Mouse (Mus musculus): ENCODE results near the gene Zcchc10. TPM values are rescaled to one million over a fixed set of nuclear protein-coding genes. Genes with fewer than 3 reads are reported as not detected.
"Not testable (repeated sequence)": the region's sequence is repeated elsewhere in the genome, so short reads cannot be mapped to it uniquely, and the experiment has no call there.

Zcchc10 gene
- polyA plus RNA-seq, 1 experiment from 2014 or later = 30.1 TPM

DNA sequence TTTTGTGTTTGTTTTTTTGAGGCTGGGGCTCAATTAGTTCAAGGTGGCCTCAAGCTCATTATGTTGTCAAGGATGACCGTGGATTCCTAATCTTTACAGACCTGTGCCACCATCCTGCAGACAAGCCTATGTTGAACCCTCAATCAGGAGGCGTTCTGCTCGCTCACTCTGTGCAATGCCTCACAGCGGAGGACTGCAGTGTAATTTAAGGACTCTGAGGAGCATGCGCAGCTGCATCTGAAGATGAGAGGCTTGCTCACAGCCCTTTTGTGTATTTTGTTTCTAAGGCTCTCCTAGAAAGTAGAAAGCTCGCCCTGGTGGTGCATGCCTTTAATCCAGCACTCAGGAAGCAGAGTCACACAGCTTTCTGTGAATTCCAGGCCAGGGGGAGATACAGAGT is 7.5 kb upstream of the Zcchc10 start:
- no peak for DNase-seq (ENCODE audit: low spot score)

DNA sequence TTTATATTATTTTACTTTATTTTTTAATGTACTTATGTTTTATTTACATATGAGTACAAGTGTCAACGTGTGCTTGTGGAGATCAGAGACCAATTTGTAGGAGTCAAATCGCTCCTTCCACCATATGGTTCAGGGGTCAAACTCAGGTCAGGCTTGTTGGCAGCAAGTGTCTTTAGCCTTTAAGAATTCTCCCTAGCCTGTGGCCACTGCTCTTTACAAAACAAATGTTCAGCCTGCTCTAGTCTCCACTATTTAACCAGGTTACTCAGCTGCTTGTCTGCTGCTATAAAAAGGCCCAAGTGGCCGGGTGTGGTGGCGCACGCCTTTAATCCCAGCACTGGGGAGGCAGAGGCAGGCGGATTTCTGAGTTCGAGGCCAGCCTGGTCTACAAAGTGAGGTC is 6.4 kb upstream of the Zcchc10 start:
- no peak for DNase-seq (ENCODE audit: low spot score)

GRCm38 (mm10) chr11:53318568-53318967 is 5.9 kb upstream of the Zcchc10 start:
- not testable (repeated sequence) for DNase-seq (ENCODE audit: low spot score)

DNA sequence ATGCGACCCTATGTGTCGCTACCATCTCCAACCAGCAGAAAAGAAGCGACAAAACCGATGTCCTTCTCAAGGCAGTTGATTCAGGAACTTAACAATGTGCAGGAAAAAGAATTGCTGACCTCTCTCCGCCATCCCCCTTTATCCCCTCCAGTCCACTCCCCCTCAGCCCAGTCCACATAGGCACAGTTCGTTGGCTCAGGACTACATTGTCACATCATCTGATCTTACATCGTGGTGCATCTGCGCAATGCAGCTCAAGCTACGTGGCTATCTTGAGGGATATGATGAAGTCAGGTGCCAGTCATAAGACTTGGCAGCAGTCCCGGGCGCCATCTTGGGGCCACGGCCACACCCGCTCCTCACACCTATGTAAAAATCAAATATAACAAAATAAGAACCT is 4.6 kb upstream of the Zcchc10 start:
- not testable (repeated sequence) for DNase-seq (ENCODE audit: low spot score)

DNA sequence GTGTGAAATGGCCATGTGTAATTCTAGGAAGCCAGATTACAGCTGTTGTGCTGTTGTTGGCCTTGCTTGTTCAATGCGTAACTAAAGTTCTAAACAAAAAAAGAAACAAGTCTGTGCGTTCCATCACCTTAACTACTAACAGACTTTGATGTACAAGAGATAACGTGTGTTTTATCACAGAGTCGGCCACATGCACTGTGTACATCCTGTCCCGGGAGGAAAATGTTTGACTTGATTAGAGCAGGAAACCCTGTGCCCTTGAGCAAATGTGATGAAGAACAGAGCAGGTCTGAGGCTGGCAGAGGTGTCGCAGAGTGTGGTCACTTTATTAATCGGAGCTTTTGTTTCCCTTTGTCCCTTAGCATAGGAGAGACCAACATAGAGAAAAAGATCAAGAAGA is 5.8 kb downstream of the Zcchc10 start:
- no peak for DNase-seq (ENCODE audit: low spot score)

DNA sequence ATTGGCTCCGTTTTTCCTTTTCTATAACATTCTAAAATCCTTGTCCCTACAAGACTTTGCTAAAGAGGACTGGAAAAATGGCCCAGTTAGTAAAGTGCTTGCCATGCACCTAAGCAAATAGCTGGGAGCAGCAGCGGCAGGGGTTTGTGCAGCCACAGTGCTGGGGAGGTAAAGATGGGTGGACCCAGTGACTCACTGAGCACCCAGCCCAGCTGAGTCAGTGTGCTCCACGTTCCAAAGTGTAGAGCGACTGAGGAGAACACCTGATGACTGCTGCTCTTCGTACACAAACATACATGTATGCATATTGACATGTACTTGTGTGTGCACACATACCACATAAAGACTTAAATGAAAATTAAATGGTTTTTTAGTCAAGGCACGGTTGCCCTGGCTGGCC is 6.6 kb downstream of the Zcchc10 start:
- no peak for DNase-seq (ENCODE audit: low spot score)

DNA sequence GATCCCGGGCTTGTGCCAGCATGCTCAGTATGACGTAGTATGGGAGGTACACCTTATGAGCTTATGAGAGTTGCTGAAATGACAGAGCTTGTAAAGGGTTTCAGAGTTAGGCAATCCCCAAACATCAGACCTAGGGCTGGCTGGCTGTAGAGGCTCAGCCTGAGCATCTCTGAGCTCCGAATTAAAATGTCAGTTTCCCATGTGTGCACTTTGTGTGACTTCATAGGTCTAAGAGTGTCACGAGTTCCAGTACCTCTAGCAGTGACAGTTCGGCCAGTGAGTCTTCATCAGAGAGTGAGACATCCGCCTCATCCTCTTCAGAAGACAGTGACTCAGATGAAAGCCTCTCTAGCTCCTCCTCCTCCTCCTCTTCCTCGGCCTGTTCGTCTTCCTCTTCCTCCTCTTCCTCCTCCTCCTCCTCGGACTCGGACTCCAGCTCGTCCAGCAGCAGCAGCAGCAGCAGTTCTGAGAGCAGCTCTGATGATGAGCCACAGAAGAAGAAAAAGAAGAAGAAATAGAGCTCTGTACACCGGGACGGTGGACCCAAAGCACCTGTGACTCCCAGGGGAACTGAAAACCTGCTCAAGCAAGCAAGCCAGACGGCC is 7.7 kb downstream of the Zcchc10 start:
- no peak for DNase-seq (ENCODE audit: low spot score)

DNA sequence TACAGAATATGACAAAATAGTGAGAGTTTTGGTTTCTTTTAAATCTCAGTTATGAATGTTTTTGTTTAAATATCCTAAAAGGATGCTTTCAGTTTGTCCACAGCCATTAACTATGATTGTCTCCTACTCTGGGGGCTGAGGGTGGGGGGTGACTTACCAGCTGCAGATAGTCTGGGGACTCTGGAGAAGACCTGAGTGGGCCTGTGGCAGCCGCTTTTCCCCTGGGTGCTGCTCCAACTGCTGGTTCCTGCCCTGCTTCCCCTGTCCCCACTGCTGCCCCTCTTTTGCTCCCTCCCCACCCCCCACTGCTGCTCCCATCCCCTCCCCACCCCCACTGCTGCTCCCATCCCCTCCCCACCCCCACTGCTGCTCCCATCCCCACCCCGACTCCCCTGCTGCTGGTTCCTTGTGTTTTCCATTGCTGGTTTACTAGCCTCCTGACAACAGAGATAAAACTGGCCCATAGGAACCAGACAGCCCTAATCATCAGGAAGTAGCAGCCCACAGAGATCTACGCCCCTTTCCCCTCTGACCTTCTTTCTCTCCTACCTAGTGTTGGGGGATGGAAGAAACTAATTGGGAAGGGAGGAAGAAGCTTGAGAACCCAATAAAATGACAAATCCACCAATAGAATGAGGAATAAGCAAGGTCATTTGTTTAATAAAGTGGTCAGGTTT is 11.2 kb downstream of the Zcchc10 start:
- DNase-seq (ENCODE audit: low spot score) = no peak

- no peak for DNase-seq (ENCODE audit: low spot score)
These were observed 11.7 kb downstream of the Zcchc10 start for GRCm38 (mm10) chr11:53336182-53336571.

- DNase-seq (ENCODE audit: low spot score) = no peak
These were observed 12.4 kb downstream of the Zcchc10 start for GRCm38 (mm10) chr11:53336924-53337323.

- DNase-seq (ENCODE audit: low spot score) = no peak
These were observed 13.2 kb downstream of the Zcchc10 start for GRCm38 (mm10) chr11:53337684-53338083.

DNA sequence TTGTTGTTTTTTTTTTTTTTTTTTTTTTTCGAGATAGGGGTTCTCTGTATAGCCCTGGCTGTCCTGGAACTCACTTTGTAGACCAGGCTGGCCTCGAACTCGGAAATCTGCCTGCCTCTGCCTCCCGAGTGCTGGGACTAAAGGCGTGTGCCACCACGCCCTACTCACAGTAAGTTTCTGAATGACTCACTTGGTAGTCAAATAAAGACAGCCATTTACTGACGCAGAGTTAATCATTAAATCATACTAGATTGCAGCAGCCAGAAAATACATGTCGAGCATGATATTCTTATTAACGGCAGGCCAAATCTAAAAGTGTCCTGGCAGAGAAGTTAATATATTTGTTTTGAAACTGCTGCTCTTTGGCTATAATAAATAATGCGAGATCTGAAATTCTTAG is 16.5 kb downstream of the Zcchc10 start:
- not testable (repeated sequence) for DNase-seq (ENCODE audit: low spot score)

DNA sequence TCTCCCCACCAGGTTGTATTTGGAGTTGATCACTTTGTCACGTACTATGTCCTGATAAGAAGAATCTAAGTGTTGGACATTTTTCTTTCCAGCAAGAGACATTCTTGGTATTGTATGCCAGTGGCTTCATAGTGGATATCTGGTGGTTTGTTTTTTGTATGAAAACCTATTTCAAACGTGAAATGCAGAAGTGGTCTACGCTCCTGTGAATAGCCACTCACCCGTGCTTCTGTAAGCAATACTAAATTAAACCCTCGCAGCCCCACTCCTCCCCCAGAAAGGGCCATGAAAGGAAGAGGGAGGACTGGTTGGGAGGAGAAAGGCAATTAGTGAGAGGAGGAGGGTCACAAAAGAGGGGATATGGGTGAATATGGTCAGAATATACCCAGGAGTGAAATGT is 18.2 kb downstream of the Zcchc10 start:
- no peak for DNase-seq (ENCODE audit: low spot score)

DNA sequence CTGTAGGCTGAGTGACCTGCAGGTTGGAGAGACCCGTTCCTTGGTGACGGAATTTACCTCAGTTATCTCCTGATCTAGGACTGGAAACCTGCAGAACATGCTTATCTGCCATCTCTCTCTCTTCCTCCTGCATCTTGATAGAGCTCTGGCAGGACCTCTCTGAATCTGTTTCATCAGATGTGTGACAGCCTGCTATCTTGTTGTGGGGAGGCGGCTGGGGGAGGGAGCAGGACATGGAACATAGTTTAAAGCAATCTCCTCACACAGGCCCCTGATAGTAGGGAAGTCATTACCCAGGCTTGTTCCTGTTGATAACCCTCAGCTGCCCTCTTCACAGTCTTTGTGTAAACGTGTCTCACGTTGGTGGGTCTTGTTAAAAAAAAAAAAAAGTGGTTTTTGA is 20.8 kb downstream of the Zcchc10 start:
- DNase-seq (ENCODE audit: low spot score) = peak; percentile 25

- no peak for DNase-seq (ENCODE audit: low spot score)
These were observed 21.3 kb downstream of the Zcchc10 start for GRCm38 (mm10) chr11:53345738-53346137.

- DNase-seq (ENCODE audit: low spot score) = peak; percentile 91
These were observed 26.1 kb downstream of the Zcchc10 start, which contains the start of gene Aff4 for GRCm38 (mm10) chr11:53350291-53351223. Gene Aff4 (plus strand): TSS chr11:53350833.

DNA sequence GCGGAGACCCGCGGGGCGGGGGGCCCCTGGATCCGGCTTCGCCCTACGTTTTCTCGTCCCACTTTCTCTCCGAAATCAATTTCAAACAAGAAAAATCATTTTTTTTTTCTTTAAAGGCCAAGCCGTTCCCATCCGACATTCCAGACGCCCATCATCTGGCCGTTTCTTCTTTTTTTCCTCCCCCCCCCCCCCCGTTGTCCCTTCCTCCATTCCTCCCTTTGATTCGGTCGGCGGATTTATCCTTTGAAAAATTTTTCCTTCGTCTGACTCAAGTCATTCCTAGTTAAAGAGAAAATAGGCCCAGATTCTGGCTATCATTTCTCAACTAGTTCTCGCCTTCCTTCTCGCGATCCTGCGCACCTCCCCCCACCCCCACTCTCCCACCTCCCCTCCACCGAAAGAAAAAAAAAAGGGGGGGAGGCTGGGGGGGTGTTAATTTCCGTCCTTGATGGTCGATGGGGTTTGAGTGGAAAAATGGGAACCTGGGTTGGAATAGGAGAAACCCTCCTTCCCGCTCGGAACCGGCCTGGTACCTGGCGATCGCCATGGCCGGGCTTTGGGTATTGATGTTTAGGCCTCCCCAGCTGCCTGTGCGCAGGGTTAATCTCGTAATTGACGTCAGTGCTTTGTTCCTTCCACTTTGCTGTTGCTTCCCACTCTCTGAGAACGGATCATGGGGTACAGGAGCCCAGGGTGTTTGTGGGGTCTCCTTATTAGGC is 26.9 kb downstream of the Zcchc10 start:
- peak; percentile 66 for DNase-seq (ENCODE audit: low spot score)

- DNase-seq (ENCODE audit: low spot score) = no peak
These were observed 27.6 kb downstream of the Zcchc10 start for GRCm38 (mm10) chr11:53351943-53352590.

GRCm38 (mm10) chr11:53358504-53359155 is 34.2 kb downstream of the Zcchc10 start:
- DNase-seq (ENCODE audit: low spot score) = no peak

GRCm38 (mm10) chr11:53367032-53367431 is 42.6 kb downstream of the Zcchc10 start:
- no peak for DNase-seq (ENCODE audit: low spot score)
